ENCODE assay signal across 8 mouse cellular contexts in the genomic region with DNA sequence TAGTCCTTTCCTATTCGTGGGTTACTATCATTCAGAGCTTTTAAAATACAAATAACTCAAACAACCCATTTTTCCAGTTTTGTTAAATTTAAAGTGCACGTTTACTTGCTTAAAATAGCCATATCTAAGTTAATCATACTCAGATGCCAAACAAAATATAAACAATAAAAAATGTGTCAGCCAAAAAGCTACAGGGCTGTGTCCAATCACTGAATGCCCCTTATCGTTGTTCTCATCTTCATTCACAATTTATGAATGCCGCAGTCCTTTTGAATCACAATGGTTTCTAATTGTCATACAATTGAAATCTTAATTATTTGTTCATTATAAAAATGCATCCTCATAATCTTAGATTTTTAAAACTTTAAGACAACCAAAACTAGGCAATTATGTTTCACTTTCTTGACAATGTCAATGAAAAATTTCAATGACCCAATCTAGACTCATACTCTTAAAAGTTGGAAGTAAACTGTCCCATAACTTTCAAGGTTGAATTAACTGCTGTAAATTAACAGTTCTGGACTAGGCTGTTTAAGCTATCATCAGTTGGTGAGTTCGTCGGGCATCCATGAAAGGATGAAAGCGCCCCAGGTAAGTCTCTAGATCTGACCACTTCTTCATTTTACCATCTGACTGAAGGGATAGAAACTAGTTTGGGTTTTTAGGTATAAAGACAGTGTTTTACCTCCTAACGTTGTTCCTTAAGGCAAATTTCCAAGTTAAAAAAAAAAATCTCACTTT.
DNase-seq lines count a peak whose midpoint lies in the region; ATAC-seq and TF ChIP-seq lines count a peak whose summit lies in the region.

No protein-coding gene starts in this region.

- no peak for DNase-seq in kidney, postnatal 0 days (ENCODE audit: low spot score)
- no peak for DNase-seq in kidney, postnatal 25 days
- DNase-seq in embryonic facial prominence, embryonic 14.5 days (ENCODE audit: low spot score): no peak
- no peak for DNase-seq in intestine, embryonic 14.5 days (ENCODE audit: low spot score)
- no peak for DNase-seq in midbrain, postnatal 0 days (ENCODE audit: low spot score)
- DNase-seq in urinary bladder, postnatal 4 days (ENCODE audit: low spot score in 2 of 2): no peak
- DNase-seq in layer of hippocampus, adult 11-12 months (ENCODE audit: low spot score): no peak

- no peaks in the 10 kb centered on the region for H3K4me1 ChIP-seq in kidney, postnatal 0 days (replicated peaks; ENCODE audit: insufficient read depth, low read length)
- peaks cover 33% of the 10 kb centered on the region for H3K4me1 ChIP-seq in embryonic facial prominence, embryonic 14.5 days (ENCODE audit: control insufficient read depth, insufficient read depth, low read length)
- H3K4me1 ChIP-seq in intestine, embryonic 14.5 days (replicated peaks; ENCODE audit: control insufficient read depth, insufficient read depth, low read length): peaks cover 33% of the 10 kb centered on the region
- H3K4me1 ChIP-seq in midbrain, postnatal 0 days (ENCODE audit: insufficient read depth, low read length): no peaks in the 10 kb centered on the region

- no peak overlapping the region for H3K27ac ChIP-seq in kidney, postnatal 0 days
- H3K27ac ChIP-seq in embryonic facial prominence, embryonic 14.5 days (replicated peaks; ENCODE audit: low read depth, low read length): peak overlapping the region; percentile 100
- peak overlapping the region; percentile 100 for H3K27ac ChIP-seq in intestine, embryonic 14.5 days (ENCODE audit: low read depth)
- H3K27ac ChIP-seq in midbrain, postnatal 0 days (ENCODE audit: low read depth, low read length): peak overlapping the region; percentile 91; the same call in 1 of the 2 replicates

- H3K36me3 ChIP-seq in kidney, postnatal 0 days (ENCODE audit: insufficient read depth, low read length): 0 out of 2 replicates have a peak, but pooled peaks cover under 1% of the 10 kb centered on the region
- H3K36me3 ChIP-seq in embryonic facial prominence, embryonic 14.5 days (ENCODE audit: control insufficient read depth, insufficient read depth, low read length): peaks cover 2% of the 10 kb centered on the region; the same call in 1 of the 2 replicates
- H3K36me3 ChIP-seq in intestine, embryonic 14.5 days (ENCODE audit: control insufficient read depth, insufficient read depth, low read length): peaks cover 2% of the 10 kb centered on the region; the same call in 1 of the 2 replicates
- no peaks in the 10 kb centered on the region for H3K36me3 ChIP-seq in midbrain, postnatal 0 days (ENCODE audit: insufficient read depth, low read length)

- no peak overlapping the region for H3K9ac ChIP-seq in kidney, postnatal 0 days (ENCODE audit: low read depth, low read length)
- H3K9ac ChIP-seq in embryonic facial prominence, embryonic 14.5 days (ENCODE audit: low read depth, low read length): peak overlapping the region; percentile 100
- H3K9ac ChIP-seq in intestine, embryonic 14.5 days (ENCODE audit: low read length): peak overlapping the region; percentile 90
- peak overlapping the region; percentile 77 for H3K9ac ChIP-seq in midbrain, postnatal 0 days (replicated peaks; ENCODE audit: low read length, poor library complexity, severe bottlenecking)

- peak overlapping the region; percentile 77 for H3K4me3 ChIP-seq in kidney, postnatal 0 days (replicated peaks; ENCODE audit: low read depth, low read length)
- H3K4me3 ChIP-seq in embryonic facial prominence, embryonic 14.5 days (ENCODE audit: low read depth, low read length): peak overlapping the region; percentile 88
- peak overlapping the region; percentile 94 for H3K4me3 ChIP-seq in intestine, embryonic 14.5 days (ENCODE audit: low read depth, low read length)
- H3K4me3 ChIP-seq in midbrain, postnatal 0 days (ENCODE audit: low read depth, low read length): peak overlapping the region; percentile 69

- no peak for ATAC-seq in kidney, postnatal 0 days (replicated peaks; ENCODE audit: low FRiP score, low read depth)
- no peak for ATAC-seq in embryonic facial prominence, embryonic 14.5 days (ENCODE audit: low read depth)
- no peak for ATAC-seq in intestine, embryonic 14.5 days (replicated peaks; ENCODE audit: low FRiP score, low TSS enrichment, low read depth)
- no peak for ATAC-seq in midbrain, postnatal 0 days (ENCODE audit: low FRiP score)
- no peak for ATAC-seq in CD4-positive, CD25-positive, alpha-beta regulatory T cell, adult 4 months

- H3K27me3 ChIP-seq in kidney, postnatal 0 days (ENCODE audit: insufficient read depth, low read length): no peaks in the 10 kb centered on the region; the same call in 1 of the 2 replicates
- no peaks in the 10 kb centered on the region for H3K27me3 ChIP-seq in embryonic facial prominence, embryonic 14.5 days (replicated peaks; ENCODE audit: control insufficient read depth, insufficient read depth, low read length)
- H3K27me3 ChIP-seq in intestine, embryonic 14.5 days (replicated peaks; ENCODE audit: control insufficient read depth, insufficient read depth, low read length): no peaks in the 10 kb centered on the region
- H3K27me3 ChIP-seq in midbrain, postnatal 0 days (ENCODE audit: insufficient read depth, low read length): no peaks in the 10 kb centered on the region

- H3K4me2 ChIP-seq in kidney, postnatal 0 days (ENCODE audit: low read length): peak overlapping the region; percentile 87
- peak overlapping the region; percentile 89 for H3K4me2 ChIP-seq in embryonic facial prominence, embryonic 14.5 days (ENCODE audit: low read depth, low read length)
- peak overlapping the region; percentile 91 for H3K4me2 ChIP-seq in intestine, embryonic 14.5 days (ENCODE audit: low read length)
- H3K4me2 ChIP-seq in midbrain, postnatal 0 days (ENCODE audit: low read depth, low read length, poor library complexity, severe bottlenecking): peak overlapping the region; percentile 98

- 23% methylated on average over 8 of the region's 8 CpGs for WGBS in kidney, postnatal 0 days
- WGBS in embryonic facial prominence, embryonic 14.5 days: 9% methylated on average over 8 of the region's 8 CpGs
- 13% methylated on average over 8 of the region's 8 CpGs for WGBS in intestine, embryonic 14.5 days
- WGBS in midbrain, postnatal 0 days: 20% methylated on average over 8 of the region's 8 CpGs

- H3K9me3 ChIP-seq in kidney, postnatal 0 days (replicated peaks; ENCODE audit: low read length): no peaks in the 10 kb centered on the region
- H3K9me3 ChIP-seq in embryonic facial prominence, embryonic 14.5 days (ENCODE audit: control insufficient read depth, low read length): no peaks in the 10 kb centered on the region
- H3K9me3 ChIP-seq in intestine, embryonic 14.5 days (ENCODE audit: control insufficient read depth, low read length): no peaks in the 10 kb centered on the region
- H3K9me3 ChIP-seq in midbrain, postnatal 0 days (ENCODE audit: low read length): no peaks in the 10 kb centered on the region

- TF ChIP-seq CTCF in kidney, postnatal 0 days (IDR thresholded peaks at IDR 0.05; ENCODE audit: low read depth): no peak
- no peak for TF ChIP-seq CTCF in midbrain, postnatal 0 days (IDR thresholded peaks at IDR 0.05)
